Mouse (Mus musculus) monocyte, adult 59 days (primary cell): ENCODE results near the gene Gm16430. TPM values are rescaled to one million over a fixed set of nuclear protein-coding genes. Genes with fewer than 3 reads are reported as not detected.

Experiments
- total RNA-seq, 2 experiments: library from RNA; stranded (reverse); gene quantifications; one replicate each; pipeline ENCODE4 v1.2.4; 2023

Gm16430 gene
- total RNA-seq: not detected

GRCm38 (mm10) chrX:54621911-54622310 lies at the start of gene Gm16430:
Gm16430 (plus strand) TSS chrX:54622211.

Other genes starting within 250 kb of the Gm16430 start
- gene Gm16405, start 91.0 kb upstream of the Gm16430 start, total RNA-seq: not detected